Mouse (Mus musculus) frontal cortex, postnatal 14 days (tissue): Measurements from ENCODE around the gene Hoxa9.

ENCODE experiments used
- DNase-seq, 2 experiments: peaks; one replicate each; pipeline ENCODE4 v3.0.0; 2022; ENCODE audit warnings: low spot score in 2 of 2

The Hoxa9 gene

DNA sequence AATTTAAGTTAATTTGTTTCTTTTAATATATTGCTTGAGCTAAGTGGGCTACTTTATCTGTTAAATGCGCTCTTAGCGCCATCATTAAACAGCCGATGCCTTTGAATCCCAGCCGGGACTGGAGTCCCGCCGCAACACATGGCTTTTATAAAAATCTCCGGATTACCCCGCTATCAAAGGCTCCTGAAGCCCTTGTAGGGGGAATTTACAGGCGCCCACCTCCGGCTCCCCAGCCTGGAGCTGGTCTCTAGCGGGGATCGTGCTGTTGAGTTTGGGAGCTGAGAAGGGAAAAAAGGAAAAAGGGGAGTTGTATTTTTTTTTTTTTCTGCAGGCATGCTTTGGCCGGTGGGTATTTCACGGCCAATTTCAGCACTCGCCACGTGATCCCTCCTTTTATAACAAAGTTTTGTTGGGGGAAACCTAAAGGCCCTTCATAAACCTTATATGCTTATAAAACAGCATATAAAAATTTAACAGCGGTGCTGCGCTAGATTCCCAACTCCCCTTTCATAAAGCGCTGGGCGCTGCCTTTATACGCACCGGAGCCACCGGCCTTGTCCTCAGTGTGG lies 13.7 kb upstream of the Hoxa9 start:
- DNase-seq: no peak

DNA sequence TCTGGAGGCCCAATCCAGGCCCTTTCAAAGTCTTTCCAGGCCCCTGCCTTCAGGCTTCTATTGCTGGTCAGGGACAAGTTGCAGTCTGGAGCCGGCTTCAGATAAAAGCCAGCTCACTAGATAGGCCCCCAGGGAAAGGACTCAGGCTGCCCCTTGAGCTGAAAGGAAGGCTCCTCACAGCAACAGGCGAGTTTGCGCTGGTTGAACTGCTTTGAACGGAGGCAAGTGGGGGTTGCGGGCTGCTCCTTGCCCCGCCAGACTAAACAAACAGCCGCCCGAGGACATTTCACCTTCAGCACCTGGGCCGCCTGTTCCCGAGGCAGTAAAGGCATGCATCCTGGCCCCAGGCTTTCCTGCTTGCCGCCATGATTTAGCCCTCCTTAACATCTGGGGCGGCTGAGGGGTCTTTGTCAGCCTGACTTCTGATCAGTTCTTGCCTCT lies 12.8 kb upstream of the Hoxa9 start:
- no peak for DNase-seq

DNA sequence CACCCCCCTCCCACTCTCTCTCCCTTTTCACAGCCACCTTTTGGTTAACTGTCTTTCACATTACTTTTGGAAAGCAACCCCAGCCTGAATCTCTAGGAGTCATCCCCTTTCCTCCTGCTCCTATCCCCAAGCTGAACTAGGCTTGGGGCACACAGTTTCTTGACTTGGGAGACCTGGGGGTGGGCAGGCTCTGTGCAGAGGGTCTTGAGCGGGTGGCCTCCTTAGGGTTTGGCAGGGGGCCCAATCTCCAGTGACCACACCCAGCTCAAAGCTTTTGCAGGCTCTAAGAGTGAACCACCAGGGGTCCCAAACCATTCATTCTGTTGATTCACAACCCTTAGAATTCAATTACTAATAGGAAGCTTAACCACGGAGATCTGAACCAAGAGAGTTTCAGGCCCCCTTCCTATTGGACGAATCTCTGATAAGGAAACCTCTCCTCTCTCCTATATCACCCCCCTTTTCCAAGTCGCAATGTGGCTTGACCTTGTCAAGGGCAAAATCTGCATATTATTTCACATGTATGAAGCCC lies 12.0 kb upstream of the Hoxa9 start:
- DNase-seq: no peak

DNA sequence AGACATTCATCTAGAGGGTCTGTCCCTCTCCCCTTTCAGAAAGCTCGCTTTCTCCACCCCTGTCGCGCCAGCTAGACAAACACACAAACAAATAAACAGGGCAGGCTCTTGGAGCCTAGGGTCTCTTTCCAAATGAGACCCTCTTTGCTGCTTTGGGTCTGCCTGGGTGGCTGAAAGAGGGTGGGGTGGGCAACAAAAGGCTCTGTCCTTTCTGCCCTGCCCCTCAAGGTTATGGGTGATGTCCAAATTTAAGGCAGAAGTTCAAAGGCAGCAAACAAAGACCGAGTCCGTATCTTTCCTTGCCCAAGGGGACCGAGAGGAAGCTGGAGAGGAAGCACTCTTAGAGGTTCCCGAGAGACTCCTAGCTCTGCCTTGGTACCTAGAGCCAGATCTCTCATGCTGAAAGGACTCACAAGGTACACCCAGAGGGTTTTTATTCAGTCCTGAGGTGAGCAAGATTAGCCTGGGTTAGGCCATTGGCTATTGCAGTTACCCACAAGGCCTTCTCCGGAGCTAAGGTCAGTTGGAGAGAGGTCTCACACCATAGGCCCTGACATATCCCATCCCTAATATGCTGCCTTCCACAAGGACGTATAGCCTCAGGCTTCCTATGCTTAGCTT lies 10.2 kb upstream of the Hoxa9 start:
- DNase-seq: no peak

DNA sequence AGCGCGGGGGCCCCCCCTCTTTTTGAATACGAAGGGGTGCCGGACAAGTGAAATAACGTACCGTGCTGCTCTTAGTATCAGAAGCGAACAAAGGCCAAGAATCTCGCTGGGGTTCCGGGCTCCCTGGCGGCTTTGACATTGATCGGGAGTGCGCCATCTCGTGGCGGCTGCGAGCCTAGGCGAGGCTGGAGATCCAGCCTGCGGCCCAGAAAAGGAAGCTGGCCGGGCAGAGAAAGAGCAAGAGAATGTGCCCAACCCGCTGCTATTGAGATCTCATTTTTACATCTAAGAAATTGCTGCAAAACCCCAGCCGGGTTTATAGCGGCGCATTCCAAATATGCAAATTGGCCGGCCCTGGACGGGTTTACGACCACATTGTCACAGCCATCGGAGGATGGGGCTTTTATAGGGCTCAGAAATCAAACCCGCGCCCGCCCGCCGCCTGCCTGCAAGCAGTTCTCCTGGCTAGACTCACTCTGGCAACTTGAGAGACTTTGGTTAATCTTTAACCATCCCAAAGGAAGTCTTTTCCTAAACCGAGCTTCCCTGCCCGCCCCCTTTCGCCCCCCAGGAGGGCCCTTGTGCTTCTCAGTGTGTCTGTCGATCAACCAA lies 9.6 kb upstream of the Hoxa9 start, which contains the start of gene Hoxa10:
Gene Hoxa10 (minus strand): TSS at position 466 of the 612 bp plus-strand sequence.
- no peak for DNase-seq

DNA sequence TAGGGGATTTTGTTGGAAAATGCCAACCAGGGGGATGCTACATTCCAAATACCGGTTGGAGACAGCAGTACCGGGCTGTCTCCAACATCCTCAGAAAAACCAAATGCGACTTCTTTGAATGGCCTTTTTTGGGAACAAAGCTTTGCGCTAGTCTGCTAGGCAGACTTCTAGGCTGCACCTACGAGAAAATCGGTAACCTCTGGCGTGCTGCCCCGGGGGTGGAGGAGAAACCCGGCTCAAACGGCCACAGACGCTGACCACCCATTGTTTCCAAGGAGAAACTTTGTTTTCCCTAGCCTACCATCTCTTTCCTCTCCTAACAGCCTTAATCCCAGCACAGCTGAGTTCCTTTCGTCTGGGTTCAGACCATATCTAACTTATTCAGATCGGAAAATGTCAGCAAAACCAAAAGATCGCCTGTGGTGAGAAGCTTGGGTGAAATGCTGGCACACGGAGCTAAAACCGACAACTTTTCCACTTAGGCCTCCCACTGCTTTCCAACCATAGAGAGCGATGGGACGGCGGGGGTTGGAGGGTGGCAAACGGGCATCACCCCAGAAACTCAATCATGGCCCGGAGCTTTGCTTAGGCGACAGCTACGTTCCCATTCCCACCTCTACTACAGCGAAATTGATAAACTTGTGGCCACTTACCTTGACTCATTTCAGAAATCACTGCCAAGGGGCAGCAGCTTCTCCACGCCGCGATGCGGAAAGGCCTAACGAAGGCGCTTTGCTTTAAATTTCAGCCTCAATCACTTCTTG lies 8.9 kb upstream of the Hoxa9 start:
- no peak for DNase-seq

DNA sequence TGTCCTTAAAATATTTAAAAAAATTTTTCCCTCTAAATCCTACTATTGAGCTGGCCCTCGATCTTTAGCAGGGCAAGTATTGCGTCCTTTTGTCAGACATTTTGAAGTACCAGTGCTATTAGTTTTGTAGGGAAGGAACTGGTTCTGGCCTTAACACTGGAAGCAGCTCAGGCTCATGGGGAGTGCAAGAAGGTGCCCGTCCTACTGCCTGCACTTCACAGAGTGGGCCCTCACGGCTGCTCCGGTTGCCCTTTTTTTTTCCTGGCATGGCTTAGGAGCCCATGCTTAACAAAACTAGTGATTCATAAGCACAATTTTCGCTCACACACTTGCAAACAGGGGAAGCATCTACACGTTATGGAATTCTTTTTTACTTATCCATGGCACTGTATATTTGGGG lies 8.1 kb upstream of the Hoxa9 start:
- no peak for DNase-seq

DNA sequence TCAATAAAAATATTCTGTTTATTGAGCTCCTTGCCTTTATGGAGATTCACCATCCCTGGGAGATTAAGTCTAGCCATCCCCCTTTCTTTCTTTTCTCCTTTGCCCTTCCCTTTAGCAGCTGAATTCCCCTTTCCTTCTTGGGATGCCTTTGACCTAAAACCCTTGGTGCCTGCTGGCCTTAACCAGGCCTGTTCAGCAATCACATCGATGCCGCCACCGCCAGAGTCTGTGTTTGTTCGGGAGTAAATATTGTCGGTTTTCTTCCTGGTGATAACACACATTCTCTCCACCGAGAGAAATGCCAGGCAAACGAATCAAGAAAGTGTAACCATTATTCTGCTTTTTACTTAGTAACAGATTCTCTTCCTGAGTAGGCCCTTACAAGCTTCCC lies 7.3 kb upstream of the Hoxa9 start:
- no peak for DNase-seq

DNA sequence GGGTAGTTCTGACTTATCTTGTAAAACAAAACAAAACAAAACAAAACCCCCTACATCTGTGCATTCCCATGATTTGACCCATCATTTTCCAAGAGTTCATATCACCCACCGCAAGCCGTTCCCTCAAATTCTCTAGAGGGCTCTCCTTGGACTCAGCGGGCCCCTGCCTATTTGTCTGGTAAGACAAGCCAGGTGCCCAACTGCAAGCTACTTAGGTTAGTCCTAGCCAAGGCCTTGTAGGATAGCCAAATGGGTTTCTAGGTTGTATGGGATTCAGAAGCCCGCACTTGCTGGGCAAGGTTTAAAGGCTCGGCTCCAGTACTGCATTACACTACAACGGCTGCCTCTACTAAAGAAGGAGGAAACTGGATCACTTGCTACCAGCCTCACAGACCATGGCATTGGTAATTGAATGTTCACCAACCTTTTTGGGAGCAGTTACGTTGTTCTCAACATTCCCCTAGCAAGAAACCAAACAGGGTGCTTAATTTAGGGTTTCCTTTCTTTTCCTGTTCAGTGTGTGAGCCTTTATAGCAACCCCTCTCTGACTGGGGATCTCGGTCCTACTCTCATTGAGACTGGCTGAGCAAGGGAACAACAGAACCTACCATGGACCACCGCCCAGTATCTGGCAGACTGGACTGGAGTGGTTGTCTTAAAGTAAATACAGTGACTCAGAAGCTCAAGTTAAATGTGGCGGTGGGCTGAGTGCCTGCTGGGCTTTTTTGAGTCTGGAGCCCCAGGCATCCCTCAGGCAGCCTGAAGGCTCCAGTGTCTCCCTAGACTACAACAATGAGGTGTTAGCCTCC lies 6.7 kb upstream of the Hoxa9 start:
- DNase-seq: no peak

DNA sequence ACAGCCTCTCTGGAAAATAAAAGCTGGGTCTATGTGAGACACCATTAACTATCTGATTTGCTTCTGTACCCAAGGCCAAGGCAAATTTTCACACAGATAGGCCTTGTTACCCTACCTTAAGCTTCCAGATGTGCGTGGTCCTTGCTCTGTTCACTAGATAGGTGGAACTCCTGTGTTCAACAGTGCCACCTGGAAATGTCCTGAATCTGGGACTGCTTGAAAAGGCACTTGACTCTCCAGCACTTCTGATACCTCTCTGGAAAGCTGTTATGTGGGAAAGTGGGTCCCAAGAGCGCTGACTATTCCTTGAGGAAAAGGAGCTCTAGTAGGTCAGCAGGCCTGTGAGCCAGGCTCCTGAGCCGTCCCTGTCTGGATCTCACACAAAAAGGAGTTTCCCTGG lies 5.9 kb upstream of the Hoxa9 start:
- DNase-seq: no peak

DNA sequence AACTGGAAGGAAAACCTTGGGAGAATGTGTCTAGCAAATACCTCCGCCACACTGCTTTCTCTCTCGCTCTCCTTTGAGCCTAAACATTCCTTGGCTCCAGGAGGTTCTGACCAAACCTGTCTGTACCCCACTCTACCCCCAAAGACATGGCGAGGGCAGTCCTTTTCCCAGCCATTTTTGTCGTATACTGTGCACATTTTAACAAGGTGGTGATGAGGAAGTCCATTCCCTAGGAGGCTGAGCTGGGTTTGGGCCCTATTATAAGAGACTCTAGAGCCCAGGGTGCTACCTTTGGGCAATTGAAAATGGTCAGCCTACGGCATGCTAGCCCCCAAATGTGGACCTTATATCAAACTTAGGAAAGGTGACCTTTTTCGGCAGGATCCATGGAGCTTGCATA lies 5.0 kb upstream of the Hoxa9 start:
- DNase-seq: no peak

DNA sequence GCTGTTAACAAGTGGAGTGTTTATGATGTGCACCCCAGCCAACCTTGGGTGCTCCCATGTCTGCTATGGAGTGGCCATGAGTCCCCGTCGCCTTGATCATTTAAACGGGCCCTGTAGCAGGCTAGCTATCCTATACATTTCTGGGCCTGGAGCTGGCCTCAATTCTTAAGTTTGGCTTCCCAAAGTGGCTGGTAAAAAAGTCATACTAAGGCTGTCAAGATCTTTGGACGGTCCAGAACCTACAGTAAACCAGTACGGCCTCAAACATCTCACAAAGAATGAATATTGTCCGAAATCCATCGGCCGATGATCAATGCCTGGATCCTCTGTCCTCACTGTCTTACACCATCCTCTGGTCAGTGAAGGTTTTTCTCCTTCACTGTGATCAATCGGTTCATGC lies 4.4 kb upstream of the Hoxa9 start:
- DNase-seq: no peak

DNA sequence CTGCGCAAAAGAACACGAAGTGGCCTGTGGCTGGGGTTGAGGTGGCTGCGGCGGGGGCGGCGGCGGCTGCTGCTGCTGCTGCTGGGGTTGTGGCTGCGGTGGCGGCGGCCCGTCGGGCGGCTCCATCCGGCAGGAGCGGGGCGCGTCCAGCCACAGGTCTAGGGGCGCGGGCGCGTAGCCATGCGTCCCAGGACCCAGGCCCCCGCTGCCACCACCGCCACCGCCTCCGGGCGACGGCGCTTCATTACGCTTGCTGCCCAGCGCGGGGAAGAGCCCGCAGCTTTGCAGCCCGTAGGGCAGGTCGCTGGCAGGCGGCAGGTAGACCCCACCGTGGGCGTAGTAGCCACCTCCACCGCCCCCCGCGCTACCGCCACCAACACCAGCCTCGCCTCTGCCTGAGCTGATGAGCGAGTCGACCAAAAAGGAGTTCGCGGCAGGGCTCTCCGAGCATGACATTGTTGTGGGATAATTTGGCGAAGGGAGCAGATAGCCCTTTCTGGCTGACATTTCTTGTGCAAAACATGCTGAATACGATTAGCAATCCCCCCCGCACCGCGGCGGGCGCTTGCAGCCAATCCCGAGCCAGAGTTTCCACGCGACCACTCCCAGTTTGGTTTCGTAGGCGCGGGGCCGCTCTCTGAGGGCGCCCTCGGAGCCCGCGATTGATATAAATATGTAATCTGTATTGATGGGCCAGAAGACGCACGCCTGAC lies 3.7 kb upstream of the Hoxa9 start:
- DNase-seq: no peak

DNA sequence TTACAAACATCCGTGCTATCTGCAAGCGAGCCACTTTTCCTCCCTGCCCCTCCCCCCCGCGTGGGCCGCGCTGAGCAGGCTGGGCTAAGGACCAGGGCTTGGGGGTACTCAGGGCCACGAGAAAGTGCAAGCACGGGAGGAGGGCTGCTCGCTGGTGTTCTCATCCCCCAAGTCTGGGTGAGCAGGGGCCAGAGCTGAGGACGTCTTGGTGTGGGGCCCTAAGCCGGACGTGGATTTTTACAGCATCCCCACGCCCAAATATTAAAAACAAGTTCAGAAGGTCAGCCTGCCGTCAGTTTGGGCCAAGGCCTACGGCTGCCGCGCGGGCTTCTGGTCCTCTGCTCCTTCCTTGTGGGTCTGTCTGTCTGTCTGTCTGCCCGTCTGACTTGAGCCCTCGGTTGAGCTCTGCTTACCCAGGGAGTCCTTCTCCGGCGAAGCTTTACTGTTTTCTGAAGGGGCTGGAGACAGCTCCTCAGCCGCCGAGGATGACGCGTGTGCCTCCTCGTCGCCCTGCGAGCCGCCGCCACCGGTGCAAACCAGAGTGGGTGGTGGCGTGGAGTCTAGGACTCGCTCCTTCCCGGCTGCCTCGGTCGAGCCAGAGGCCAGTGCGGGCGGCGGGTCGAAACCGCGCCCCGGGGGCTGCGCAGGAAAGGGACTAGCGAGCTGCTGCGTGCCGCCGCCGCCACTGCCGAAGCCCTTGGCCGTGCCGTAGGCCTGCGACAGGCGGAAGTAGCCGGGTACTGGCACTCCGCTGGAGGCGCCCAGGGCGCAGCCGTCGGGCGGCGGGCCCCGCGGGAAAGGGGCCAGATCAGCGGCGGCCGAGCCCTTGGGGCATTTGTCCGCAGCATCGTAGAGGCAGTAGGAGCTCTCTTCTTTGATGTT lies 2.9 kb upstream of the Hoxa9 start:
- no peak for DNase-seq

DNA sequence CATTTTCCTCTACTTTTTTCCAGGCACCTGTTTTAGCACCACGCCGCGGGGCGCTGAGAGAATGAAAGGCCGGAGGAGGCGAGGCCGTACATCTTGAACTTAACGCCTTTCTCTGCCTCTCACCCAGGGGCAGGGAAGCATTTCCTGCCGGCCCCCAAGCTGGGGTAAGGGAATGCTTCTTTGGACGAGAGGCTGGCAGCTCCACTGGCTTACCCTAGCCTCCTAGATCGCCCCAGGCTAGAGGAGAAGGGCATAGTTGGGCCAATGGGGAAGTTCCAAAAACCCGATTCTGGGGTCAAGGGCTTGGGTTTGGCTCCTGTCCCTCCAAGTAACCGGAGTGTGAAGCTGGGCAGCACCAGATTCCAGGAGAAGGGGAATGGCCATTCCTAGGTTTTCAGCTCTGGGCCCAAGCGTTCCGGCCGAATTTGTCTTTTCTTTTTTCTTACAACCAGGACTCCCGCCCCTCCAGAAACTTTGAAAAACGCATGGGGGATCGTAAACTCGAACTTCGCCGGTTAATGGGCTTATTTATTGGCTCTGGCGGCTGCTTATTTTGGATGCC lies 2.2 kb upstream of the Hoxa9 start:
- no peak for DNase-seq

DNA sequence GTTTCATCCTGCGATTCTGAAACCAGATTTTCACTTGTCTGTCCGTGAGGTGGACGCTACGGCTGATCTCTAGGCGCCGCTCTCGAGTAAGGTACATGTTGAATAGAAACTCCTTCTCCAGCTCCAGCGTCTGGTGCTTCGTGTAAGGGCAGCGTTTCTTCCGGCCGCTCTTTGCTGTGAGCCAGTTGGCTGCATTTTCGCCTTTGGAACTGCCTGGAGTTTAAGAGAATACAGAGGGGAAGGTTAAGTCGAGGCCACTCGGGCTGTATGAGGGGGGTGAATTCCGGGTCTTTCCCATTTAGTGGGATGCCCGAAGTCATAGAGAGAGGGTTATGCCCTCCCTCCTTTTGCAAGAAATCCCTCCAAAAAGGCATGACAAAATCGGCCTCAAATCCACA lies 1.7 kb upstream of the Hoxa9 start:
- DNase-seq: no peak

DNA sequence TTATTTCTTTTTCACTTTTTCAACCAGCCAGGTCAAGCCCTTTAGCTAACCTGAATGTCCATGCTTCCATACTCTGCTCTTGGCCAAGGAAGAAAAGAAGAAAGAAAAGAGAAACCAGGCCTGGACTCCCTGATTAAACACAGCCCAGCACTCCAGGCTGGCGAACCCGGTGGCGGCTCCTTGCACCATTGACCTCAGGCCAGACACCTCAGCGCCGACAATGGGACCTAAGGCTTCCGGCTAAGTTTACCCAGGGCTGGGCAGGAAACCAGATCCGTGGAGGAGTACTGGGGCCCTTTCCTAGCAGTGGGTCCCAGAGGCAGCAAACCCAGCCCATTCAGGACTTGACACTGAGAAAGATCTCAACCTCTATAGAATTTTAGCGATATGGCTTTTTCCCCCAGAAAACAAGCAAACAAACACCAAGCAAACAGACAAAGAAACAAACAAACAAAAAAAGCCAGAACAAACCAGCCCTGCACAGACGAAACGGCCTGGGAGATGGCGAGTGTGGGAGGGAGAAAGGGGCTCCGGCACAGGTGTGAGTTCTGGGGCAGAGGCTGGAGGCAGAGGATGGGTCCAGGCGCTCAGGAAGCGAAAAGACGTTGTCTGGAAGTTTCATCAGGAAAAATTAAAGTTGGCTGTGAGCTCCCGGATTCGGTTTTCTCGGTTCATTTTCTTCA lies 1.1 kb upstream of the Hoxa9 start:
- no peak for DNase-seq

DNA sequence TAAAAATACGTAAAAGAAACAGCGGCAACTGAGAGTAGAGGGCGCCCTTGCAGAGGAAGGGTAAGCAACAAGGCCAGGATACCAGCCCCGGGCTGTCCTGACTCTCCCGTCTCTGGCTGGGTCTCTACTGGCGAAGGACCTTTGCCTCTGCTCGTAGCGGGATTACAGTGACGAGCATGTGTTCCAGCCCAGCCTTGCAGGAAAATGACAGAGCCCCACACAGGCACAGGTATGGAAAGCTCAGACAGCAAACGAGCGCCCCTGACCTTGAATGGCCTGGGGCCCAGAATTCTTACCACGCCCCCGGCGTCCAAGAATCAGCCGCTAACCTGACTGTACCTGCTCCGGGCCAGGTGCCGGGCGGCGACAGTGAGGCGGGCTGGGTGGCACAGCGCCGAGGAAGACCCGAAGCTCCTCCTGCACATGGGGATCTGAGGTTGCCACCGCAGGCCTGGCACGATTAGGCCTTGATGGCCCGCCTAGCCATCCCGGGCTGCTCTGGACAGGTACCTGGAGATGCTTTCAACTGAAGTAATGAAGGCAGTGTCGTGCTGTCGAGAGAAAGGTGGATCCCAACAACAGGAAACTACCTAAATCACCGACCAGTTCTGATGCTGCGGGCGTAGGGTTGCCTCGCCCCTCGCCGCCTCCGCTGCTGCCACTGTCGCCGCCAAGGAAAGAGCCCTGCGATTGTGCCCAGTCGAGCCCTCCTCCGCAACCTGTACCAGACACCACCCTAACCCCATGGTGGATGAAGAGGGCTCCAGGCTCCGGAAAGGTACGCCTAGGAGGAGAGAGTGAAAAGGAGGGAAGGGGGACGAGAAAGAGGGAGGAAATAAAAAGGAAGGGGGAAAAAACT lies 1.1 kb downstream of the Hoxa9 start:
- no peak for DNase-seq
